Mouse (Mus musculus) right cerebral cortex, postnatal 4 days (tissue): Measurements from ENCODE around the gene Tmem56.

Experiments
- DNase-seq: peaks from one replicate; pipeline ENCODE4 v3.0.0-alpha.2; 2022

Tmem56 gene

DNA sequence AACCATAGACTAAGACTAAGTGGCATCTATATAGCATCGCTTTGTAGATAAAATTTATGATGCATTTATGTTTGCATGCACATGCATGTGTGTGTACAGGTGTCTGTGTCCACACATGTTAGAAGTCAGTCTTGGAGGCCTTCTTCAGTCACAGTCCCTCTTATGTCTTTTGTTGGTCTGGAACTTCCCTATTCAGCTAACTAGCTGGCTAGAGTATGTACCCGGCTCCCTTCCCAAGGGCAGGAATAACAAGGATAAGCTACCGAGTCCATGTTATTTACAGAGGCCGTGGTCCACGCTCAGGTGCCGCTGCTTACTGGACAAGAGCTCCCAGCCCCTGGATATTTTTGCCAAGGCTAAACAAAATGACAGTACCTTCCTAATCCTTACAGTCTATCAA is 58.7 kb downstream of the Tmem56 start:
- DNase-seq, result no peak

DNA sequence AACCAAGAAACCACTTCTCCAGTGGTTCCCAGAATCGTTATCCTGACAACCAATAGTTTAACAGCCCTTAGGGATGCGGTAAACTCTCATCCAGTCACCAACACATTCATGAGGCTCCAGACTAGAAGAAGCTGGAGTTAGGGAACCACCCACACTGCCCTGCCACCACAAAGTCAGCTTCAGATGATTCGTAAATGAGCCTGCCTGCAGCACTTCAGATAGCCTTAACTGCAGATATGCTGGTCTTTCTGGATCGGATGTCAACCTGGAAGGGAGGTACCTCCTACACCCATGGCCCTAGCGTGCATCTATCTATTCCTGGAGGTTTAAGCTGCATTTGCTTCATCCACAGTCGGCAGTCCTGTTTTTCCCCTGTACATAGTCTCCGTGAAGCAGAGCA is 60.9 kb downstream of the Tmem56 start:
- no peak for DNase-seq

DNA sequence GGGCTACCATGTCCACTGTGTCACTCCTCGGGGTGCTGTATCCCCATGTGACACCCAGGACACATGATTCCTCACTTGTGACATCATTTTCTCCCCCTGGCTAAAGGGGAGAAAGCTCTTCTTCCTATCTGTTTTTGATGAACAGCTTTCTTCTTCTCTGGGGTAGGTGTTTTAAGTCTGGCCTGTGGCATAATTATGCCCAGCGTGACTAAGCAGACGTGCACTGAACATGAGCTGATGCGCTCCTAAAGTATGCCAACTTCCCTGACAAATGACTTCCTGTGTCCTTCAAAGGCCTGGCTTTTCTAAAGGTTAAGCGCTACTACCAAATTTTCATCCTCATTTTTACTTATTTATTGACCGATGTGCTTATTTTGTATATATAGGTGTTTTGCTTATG is 65.9 kb downstream of the Tmem56 start:
- DNase-seq, result no peak

DNA sequence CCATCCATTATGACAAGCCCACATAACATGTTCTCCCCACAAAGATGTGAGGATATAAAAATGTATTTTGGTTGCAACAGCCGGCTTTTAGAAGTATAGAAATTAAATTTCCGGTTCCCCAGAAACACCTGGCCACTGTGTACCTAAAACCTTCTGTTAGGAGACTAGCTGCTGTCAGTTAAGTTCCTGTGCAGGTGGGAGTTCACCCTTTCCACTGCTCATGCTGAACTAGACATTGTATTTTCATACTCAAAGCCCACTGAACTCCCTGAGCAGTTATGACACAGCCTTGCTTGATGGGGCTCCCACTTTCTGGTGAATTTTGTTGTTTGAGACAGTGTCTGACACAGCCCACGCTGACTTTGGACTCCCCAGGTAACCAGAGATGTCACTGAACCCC is 69.4 kb downstream of the Tmem56 start:
- DNase-seq, result no peak

DNA sequence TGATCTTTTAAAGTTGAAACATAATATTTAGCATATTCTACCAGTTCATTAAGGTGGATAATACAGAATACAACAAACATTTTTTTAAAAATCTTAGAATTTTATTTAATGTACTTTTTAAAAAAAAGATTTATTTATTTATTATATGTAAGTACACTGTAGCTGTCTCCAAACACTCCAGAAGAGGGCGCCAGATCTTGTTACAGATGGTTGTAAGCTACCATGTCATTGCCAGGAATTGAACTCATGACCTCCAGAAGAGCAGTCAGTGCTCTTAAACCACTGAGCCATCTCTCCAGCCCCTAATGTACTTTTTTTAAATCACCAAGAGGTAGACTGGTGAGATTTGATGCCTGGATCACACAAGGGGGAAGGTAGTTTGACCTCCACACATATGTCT is 70.7 kb downstream of the Tmem56 start:
- DNase-seq, result no peak

DNA sequence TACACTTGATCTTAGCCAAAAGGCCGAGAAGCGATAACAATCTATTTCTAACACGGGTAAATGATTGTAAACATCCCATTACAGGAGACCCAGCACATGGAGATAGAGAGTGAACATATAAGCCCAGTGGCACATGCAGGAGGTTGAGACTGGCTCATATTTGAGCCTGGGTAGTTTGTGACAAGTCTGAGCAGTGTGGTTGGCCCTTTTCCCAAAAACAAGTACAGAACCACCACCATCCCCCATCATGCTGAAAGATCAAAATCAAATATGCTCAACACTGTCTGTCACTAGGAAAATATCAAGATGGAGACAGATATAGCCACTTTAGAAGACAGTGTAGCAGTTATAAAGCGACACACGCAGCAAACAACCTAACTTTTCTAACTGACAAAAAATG is 73.9 kb downstream of the Tmem56 start:
- DNase-seq, result no peak

DNA sequence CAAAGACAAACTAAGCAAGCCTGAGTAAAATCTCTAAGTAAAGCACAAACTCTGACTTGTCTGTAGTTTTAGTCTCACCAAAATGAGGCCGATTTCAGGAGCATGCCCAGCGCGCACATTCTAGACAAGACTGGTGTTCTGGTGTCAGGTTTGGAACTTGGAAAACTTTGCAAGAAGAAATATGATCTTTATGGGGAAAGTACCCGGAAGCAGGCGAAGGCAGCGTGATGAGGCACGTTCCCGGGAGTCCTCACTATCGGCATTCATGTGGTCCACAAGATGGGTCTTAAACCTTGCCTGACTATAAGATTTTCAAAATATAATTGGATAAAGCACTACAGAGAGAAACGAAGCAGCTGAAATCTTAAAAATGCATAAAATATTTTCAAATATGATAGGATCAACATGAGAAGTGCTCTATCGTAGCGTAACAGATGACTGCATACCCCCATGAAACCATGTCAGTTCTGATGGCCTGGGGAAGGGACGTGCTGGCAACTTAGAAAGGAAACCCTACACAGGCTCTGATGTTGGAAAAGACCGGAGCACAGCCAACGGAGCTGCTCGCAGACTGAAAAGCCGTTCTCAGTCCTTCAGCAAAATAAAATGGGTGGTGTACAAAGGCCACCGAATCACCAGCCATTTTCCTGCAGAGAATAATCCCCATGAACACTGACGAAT is 76.6 kb downstream of the Tmem56 start:
- no peak for DNase-seq

DNA sequence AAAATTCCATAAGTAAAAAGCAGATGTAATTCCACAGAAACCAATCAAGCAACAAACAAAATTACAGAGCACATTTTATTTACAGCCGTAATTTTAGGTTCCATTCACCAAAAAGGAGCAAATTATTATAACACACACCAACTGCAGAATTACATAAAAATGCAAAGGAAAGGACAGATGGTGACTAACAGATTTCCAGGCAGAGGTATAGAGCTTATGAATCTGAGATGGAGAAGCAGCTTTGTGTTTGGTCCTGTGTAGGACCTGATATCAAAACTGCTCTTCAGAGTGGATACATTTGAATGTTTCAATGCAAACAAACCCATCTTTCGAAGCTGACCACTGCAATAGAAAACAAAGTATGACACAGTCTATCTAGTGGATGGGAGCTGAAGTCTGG is 80.3 kb downstream of the Tmem56 start:
- no peak for DNase-seq

DNA sequence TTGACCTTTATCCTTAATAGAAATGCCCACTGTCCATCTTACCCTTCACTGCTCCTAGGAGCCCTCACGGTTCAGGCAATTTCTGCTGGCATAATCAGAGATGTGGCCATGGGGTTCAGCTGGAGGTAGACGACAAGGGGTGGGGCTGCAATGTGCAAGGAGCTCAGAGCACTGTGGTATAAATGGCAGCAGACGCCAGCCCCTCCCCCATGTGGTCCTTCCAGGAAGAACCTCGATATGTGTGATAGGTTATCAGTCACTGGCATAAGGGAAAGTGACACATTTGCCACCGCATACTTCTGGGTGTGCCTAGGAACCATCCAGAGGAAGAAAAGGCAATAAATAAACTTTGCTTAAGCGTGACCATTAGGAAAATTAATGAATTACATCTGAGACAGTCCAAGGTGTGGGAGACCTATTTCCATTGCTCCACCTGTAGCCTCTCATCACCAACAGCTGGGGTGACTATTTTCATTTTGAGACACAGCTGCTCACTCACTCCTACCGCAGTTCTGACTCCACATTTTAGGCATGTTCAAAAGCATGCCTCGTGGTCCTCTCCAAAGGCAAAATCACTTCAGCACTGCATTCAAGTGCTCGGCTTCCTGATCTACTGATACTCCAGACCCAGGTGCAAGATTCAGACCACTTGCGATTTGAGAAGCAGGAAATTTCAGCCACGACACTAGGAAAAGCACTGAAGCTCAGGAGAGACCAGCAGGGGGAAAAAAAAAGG is 81.7 kb downstream of the Tmem56 start:
- no peak for DNase-seq

DNA sequence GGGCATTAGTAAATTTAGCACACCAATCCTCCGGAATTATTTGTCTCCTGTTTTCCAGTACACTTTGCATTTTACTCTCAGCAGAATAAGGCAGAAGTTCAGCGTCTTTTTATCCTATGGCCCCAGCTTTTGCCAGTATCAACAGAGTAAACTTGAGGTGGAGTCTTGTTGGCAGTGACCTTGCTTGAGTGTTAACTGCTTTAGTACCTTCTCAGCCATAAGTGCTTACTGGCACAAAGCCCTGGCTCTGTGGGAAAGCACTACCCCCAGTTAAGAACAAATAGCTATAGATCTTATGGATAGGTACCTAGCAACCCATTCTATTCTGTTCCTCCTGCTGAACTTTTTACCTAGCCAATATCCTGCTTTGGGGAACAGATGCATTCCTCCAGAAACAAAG is 93.7 kb downstream of the Tmem56 start:
- DNase-seq, result no peak

DNA sequence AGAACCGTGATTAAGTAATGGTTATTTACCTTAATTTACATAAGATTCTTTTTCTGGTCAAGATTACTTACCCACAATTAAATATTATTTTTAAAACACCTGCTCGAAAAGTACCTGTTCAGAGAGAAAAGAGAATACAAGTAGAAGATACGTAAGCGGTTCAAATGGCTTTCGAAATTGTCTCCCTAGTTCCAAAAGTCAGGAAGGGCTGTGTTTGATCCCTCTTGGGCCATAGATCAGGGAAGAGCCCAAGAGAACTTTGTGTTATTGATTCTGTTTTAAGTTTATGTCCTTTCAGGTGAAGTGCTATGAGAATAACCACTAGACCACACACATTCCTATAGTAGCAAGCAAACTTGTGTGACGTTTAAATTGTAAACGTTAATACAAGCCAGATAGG is 95.4 kb downstream of the Tmem56 start:
- no peak for DNase-seq

DNA sequence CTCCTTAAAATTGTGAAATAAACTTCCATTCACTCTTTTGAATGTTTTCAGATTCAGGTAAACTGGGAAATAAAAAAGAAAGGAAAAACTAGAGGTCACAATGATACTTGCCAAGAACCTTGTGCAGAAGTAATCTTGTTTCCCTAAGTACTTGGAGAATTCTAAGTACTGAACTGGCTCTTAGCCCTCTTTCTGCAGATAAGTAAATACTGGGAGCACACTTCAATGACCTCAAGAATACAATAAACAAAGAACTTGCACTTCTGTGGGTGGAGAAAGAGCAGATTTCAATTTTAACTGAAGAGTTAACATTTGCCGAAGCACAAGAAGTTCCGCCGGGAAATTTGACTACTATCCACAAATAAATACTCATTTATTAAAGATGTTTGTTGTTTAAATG is 96.0 kb downstream of the Tmem56 start:
- DNase-seq, result no peak

DNA sequence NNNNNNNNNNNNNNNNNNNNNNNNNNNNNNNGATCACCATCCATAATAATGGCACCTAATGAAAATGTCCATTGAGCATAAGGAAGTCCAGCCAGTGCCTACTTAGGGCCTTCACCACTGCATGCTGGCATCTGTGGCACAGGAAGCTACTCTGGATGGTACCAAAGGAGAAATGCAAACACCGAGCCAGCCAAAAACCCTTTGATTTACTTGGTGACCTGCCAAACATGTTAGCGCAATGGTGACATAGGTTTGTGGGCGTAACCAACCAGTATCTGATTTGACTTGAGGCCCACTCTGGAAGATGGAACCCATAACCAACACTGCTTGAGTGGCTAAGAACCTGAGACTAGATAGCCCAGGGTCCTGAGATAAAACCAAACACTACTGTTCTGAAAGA is 97.7 kb downstream of the Tmem56 start:
- no peak for DNase-seq

DNA sequence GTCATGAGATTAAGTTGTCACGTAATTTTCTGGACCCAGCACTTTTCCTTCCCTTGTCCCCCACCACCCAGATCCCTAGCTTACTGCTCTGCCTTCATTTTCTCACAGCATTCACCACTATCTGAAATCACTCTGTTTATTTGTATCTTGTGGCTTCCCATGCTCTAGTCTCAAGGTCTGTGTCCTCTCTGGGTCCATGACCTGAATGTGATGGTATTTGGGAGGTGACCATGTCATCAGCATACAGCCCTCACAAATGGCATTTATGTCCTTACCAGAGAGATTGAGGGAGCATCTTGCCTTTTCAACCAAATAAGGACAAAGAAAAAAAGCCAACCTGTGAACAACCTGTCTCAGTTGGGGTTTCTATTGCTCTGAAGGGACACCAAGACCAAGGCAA is 106.9 kb downstream of the Tmem56 start:
- no peak for DNase-seq

DNA sequence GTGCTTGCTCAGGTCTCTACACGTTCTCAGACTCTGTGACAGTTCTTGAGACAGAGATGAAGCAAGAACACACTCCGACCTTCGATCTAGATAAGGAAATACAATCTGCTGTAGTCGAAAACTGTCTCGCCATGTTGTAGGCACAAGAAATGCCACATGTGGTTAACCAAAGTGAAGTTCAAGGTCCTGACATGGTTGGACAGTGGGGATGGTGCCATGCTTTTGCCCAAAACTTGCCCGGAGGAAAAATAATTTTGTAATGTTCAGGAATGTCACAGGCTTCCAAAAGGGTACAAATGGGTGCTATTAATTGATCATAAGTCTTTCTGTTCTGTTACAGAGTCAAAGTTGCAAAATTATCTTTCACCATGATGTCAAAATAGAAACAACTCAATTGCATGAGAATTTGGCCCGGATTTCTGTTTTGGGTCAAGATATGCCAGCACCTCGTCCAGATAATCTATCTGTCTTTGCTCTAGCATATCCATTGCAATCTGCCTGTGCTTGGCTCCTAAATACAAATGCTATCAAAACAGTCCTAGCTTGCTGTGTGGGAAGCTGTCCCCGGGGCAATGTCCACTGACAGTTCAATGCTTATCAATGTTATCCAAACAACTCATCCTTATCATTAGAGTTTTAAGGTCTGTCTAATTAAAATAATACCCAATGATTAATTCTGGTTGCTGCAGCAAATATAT is 108.5 kb downstream of the Tmem56 start:
- DNase-seq, result no peak

DNA sequence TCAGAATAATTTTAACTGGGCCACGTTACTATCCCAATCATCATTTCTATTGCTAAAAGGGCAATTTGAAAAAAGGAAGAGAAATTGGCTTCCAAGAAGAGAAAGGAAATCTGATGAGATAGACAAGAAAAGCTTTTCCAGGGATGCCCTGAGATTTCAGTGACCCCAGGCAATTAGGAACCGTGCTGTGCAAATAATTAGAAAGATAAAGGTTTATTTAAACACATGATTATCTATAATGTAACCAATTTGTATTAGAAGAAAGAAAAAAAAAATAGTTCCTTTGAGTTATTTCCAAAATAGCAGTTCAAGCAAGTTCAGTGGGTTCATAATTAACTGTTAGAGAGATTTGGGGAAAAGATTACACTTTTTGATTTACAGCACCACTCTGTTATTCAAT is 110.2 kb downstream of the Tmem56 start:
- DNase-seq, result no peak

DNA sequence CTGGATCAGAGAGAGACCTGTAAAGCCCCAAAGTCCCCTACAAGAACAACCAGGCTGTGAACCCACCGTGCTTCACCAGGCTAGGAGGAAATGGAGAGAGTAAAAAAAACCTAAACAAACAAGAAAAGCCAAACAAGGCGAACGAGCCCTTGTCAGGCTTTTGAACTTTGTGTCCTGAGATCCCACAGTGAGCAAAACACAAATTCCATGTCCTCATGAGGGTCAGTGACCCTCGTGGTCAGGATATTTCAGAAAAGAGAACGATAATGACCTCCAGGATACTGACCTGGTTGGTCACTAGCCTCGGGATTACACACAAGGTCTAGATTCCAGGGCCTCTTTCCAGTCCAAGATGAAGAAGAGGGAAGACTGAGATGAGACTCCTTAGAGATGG is 111.0 kb downstream of the Tmem56 start:
- no peak for DNase-seq

DNA sequence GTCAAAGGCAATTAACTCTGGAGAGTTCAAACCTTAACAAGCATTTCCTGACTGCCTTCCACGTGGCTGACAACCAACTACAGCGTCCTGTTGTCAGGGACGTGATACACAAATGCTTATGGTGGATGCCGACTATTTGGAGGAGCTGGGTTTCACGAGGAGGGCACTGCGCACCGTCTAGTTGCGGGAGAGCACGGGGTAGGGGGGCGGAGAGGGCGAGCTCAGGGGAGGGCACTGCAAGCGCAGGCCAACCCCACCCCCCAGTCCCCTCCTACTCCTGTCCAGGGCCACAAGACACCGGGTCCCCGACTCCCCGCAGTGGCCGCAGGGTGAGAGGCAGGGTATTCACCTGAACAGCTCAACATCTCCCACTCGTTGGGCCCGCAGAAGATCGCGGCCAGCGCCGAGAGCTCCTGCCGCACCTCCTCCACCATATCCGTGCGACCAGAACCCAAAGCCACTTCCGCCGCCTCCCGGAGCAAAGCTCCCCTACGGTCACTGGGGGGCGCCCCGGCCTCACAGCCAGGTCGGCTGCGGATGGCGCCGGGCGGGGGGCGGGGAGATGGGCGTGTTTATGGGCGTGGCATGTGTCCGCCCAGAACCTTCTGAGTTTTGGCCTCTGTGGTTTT is 111.5 kb downstream of the Tmem56 start, which contains the start of gene Rwdd3:
Gene Rwdd3 (minus strand): TSS at position 453 of the 629 bp plus-strand sequence.
- peak; percentile 89 for DNase-seq

DNA sequence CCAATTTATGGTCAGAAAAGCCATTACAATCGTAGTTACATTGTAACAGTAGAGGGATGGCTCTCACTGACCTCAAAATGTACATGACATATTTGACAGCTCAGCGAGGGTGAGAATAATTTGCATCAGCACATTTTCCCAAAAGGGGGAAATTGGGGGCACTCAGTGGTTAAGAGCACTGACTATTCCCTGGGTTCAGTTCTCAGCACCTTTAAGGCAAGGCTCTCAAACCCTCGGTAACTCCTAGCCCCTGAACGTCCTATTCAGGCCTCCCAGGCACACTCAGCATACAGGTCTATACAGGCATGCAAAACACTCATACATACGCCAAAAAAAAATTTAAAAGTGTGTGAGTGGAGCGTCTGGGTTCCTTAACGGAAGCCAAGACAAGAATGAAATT is 112.3 kb downstream of the Tmem56 start:
- DNase-seq, result no peak

DNA sequence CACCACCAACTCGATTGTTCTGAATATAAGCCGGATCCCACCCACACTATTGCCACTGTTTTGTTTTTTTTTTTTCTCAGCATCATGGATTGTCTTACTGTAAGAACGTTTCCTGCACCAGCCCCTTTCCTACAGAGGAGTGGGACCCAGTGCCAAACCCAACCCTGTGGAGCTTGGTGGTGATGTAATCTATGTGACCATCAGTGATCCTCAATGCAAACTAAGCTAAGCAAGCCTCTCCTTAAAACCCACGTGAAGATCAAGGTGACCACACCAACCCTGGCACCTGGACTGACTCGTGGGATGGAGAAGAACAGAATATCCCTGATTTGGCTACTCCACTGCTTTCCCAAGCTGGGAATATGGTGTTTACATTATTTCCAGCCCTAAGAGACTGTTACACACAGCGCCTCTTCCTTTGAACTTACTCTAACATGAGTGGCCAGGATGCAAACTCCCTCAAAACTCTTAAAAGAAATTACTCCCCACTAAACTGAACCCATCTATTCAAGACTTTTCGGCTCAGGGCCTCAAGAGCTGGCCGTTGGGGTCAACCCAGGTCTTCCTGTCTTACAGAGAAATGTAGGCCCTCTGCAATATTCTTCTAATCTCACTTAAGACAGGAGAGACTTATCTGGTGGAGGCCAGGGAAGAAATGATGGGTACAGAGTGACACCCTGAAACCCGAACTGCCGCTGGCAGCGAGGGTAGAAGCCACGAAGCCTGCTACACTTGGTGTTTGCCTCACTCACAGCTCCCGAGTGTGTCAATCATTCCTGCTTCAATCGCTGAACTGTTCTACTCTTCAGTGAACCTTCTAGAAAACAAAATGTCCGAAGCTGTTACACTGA is 113.6 kb downstream of the Tmem56 start:
- no peak for DNase-seq

DNA sequence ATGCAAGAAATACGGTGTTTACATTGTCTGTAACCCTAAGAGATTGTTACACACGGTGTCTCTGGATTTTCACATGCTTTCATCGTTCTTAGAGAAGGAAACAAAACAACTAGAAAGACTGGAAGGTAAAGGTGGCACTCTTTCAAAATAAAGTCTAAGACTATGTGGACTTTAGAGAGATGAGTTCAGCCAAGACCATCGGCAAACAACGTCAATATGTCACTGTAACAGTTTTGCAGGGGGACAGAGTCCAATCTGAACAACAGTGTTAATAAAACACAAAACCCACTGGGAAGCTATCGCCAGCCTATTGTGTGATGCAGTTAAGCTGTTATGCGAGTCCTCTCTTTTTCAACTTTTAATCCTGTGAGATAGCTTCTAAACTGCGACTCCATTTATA is 114.3 kb downstream of the Tmem56 start:
- DNase-seq, result no peak

DNA sequence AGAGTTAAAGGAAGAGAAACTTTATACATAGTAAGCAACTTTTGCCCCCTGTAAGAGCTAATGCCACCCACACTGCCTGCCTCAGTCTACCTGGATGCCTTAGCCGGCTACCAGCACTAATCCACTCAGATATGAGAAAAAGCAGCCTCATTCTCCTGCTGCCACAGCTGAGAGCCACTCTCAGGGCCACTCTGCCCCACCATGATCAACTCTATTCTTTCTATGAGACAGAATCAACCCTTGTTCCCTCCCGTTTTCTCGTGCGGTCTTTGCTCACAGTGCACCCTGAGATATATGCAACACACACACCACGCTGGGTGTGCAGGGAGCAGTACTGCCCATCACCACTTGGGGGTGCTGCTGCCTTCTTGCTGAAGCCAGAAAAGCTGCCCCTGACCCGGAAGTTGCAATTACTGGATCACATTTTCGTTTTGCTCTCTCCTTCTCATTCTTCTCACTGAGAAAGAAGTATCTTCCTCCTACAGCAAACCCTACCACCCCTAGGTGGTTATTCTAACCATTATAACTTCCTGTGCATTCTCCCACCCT is 119.6 kb downstream of the Tmem56 start:
- DNase-seq, result peak; percentile 70
